ENCODE assay signal across 17 mouse cellular contexts in genomic region chr12:82321397-82321796, GRCm38 (mm10).
"Had no signal": no experiment of that assay in that cellular context is flagged by ENCODE, and none has a peak within 500 bp of the region (broad histone marks: within the 10 kb centered on the region; RNA-seq: fewer than 3 reads in every experiment).

No protein-coding gene starts in this region.

- H3K27ac ChIP-seq: kidney, embryonic 15.5 days; limb, embryonic 15.5 days; liver, embryonic 12.5 days; midbrain, embryonic 12.5 days; neural tube, embryonic 13.5 days had no signal

- H3K9me3 ChIP-seq: kidney, embryonic 15.5 days; limb, embryonic 15.5 days; liver, embryonic 12.5 days; midbrain, embryonic 12.5 days; neural tube, embryonic 13.5 days had no signal

- ATAC-seq: liver, embryonic 12.5 days; midbrain, embryonic 16.5 days had no signal

- H3K4me2 ChIP-seq: kidney, embryonic 15.5 days; limb, embryonic 15.5 days; liver, embryonic 12.5 days; lung, embryonic 14.5 days; midbrain, embryonic 12.5 days; neural tube, embryonic 13.5 days had no signal

- H3K4me1 ChIP-seq: liver, embryonic 12.5 days; midbrain, embryonic 12.5 days had no signal

- DNase-seq: kidney, adult 18-20 months; kidney, postnatal 14 days; layer of hippocampus, postnatal 36 days; lung, embryonic 14.5 days; lung, postnatal 10 days; lung, postnatal 4 days; retina, postnatal 1 day; right cerebral cortex, postnatal 4 days; spleen, adult 18-20 months; thymus, adult 18-20 months; thymus, postnatal 25 days had no signal

- H3K27me3 ChIP-seq: kidney, embryonic 15.5 days; limb, embryonic 15.5 days; liver, embryonic 12.5 days; midbrain, embryonic 12.5 days; neural tube, embryonic 13.5 days had no signal

- H3K9ac ChIP-seq: kidney, embryonic 15.5 days; limb, embryonic 15.5 days; liver, embryonic 12.5 days; lung, embryonic 14.5 days; midbrain, embryonic 12.5 days; neural tube, embryonic 13.5 days had no signal

- H3K36me3 ChIP-seq: kidney, embryonic 15.5 days; limb, embryonic 15.5 days; liver, embryonic 12.5 days; midbrain, embryonic 12.5 days; neural tube, embryonic 13.5 days had no signal

- H3K4me3 ChIP-seq: kidney, embryonic 15.5 days; limb, embryonic 15.5 days; liver, embryonic 12.5 days; midbrain, embryonic 12.5 days; neural tube, embryonic 13.5 days had no signal
